Mouse (Mus musculus): ENCODE measurements around the gene Gm10282.

- no peak for TF ChIP-seq CTCF (IDR thresholded peaks at IDR 0.05; ENCODE audit: insufficient read depth, low read length)
- peak; percentile 69; the same call in 1 of the 2 replicates for TF ChIP-seq POLR2A (IDR thresholded peaks at IDR 0.05; ENCODE audit: borderline replicate concordance, extremely low read depth, low read depth, low read length)
Measured at GRCm38 (mm10) chr8:72321635-72322441, 16.8 kb upstream of the Gm10282 start.
